Mouse (Mus musculus) brain, embryonic 14.5 days (tissue): ENCODE measurements at regions not wholly inside any gene's neighbourhood (a gene's known extent, or its start where the extent isn't known, plus 50 kb on each side); places are given as distances from the start of the nearest gene placed in this dataset.

Experiments
- CTCF ChIP-seq: fragments of 200-500 bp; IDR thresholded peaks from 2 replicates; pipeline ENCODE4 v1.5.1; 2012; ENCODE audit warnings: inconsistent platforms, mild to moderate bottlenecking, moderate library complexity, borderline replicate concordance; ENCODE audit not compliant: insufficient read depth, insufficient read length; ENCODE audit errors: extremely low read depth
- POLR2A ChIP-seq: fragments of 200-500 bp; IDR thresholded peaks from 2 replicates; pipeline ENCODE4 v1.6.1; 2012; ENCODE audit warnings: mild to moderate bottlenecking, inconsistent platforms, borderline replicate concordance; ENCODE audit not compliant: poor library complexity, insufficient read depth, insufficient read length, severe bottlenecking; ENCODE audit errors: extremely low read depth

- TF ChIP-seq CTCF = no peak
- TF ChIP-seq POLR2A = no peak
Measured at GRCm38 (mm10) chr3:33399321-33399720, 256.3 kb upstream of the Pex5l start.
